Mouse (Mus musculus): Measurements from ENCODE around the gene Gm42906.

DNA sequence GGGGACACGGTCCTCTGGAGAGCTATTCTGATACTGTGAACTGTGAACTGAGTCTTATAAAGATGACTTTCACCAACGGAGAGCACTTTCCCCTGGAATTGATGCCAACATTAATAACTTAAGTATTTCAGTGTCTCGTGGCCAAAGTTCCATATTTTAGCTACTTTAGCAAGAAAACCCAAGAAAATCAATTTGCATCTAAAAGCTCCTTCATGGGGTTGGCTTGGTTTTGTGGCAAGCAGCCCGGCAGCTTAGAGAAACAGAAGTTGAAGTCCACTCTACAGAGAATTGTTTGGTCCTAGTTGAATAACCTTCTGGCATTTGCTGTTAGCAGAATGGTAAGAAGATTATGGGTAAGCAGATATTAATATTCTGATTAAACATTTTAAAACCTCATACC lies 196.6 kb downstream of the Gm42906 start:
- TF ChIP-seq CTCF (conservative IDR thresholded peaks at IDR 0.05; ENCODE audit: low read length) (no peak), POU5F1 (IDR thresholded peaks at IDR 0.05; ENCODE audit: borderline replicate concordance, low read length) (no peak)
